10 mouse cellular contexts compared by ENCODE assay signal in the genomic region with DNA sequence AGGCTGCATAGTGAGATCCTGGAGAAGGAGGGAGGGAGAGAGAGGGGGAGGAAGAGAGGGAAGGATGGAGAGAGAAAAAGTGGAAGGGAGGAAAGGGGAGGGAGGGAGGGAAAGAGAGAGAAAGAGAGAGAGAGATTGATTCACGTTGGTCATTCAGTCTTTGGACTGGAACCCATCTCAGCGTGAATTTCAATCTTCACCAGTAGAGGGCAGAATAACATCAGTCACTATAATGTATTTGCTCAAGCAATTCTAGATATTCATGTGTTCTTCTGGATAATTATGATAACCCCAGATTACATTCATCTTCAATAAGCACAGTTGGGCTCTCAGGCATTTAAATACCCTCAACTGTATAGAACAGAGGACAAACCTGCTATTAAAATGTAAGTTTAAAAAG. TPM values are rescaled to one million over a fixed set of nuclear protein-coding genes. Genes with fewer than 3 reads are reported as not detected.
DNase-seq lines count a peak whose midpoint lies in the region; TF ChIP-seq lines count a peak whose summit lies in the region.
"Had no signal": no experiment of that assay in that cellular context is flagged by ENCODE, and none has a peak within 500 bp of the region (broad histone marks: within the 10 kb centered on the region; RNA-seq: fewer than 3 reads in every experiment).

No protein-coding gene starts in this region.

- DNase-seq in cerebellum, adult 8-10 months: peak; percentile 10
- no peak for DNase-seq in cerebellum, adult 18-20 months
- peak; percentile 35 for DNase-seq in layer of hippocampus, adult 11-12 months (ENCODE audit: low spot score)
- DNase-seq in layer of hippocampus, postnatal 25 days (ENCODE audit: extremely low spot score in 1 of 2, low spot score in 1 of 2): no peak
- peak; percentile 45 for DNase-seq in embryo, embryonic 9.5 days (ENCODE audit: extremely low spot score)
- peak; percentile 11 for DNase-seq in telencephalon, adult 2 months (ENCODE audit: low read depth, low spot score)
- no peak for DNase-seq in urinary bladder, adult 2 months (ENCODE audit: low spot score)

- no peaks in the 10 kb centered on the region for H3K79me3 ChIP-seq in C2C12 (ENCODE audit: low read depth)

- peak; percentile 1 for TF ChIP-seq CTCF in C2C12 (IDR thresholded peaks at IDR 0.05; ENCODE audit: control insufficient read depth, insufficient read depth, insufficient read length)

- no peaks in the 10 kb centered on the region for H3K27me3 ChIP-seq in C2C12 (ENCODE audit: control insufficient read depth, insufficient read depth, insufficient read length)

- H3K36me3 ChIP-seq in C2C12 (ENCODE audit: control insufficient read depth, insufficient read depth): no peaks in the 10 kb centered on the region

- H3K79me2 ChIP-seq in C2C12 (ENCODE audit: control insufficient read depth, insufficient read depth): no peaks in the 10 kb centered on the region

- no peak overlapping the region for H3ac ChIP-seq in C2C12 (ENCODE audit: control insufficient read depth, insufficient read length, low read depth)

- H3K4me3 ChIP-seq in C2C12 (ENCODE audit: insufficient read depth, poor library complexity, severe bottlenecking): no peak overlapping the region

TF ChIP-seq in C2C12, 6 proteins besides CTCF, POLR2A, EP300 and RAD21:
- TF ChIP-seq FOSL1 (IDR thresholded peaks at IDR 0.05; ENCODE audit: insufficient read depth, low read length, poor library complexity, severe bottlenecking): no peak
- TF ChIP-seq MYOG (IDR thresholded peaks at IDR 0.05; ENCODE audit: control insufficient read depth, extremely low read depth, insufficient read length): no peak
- TF ChIP-seq USF1 (IDR thresholded peaks at IDR 0.05; ENCODE audit: low read depth): no peak
- TF ChIP-seq CEBPB (IDR thresholded peaks at IDR 0.05; ENCODE audit: low read depth): no peak
- no peak for TF ChIP-seq MAX (IDR thresholded peaks at IDR 0.05)
- no peak for TF ChIP-seq MYOD1 (IDR thresholded peaks at IDR 0.05; ENCODE audit: control insufficient read depth, insufficient read length, low read depth)

RNA-seq across cellular contexts. Expression of a gene that starts 7.3 kb away (rescaled TPM):
- not detected for total RNA-seq in layer of hippocampus, postnatal 25 days (2021)
- not detected for polyA plus RNA-seq in C2C12 (2012; fragmentation: generic; extraction: Trizol)
- polyA plus RNA-seq in urinary bladder, adult 2 months (2012; rRNA removed): 0.48 and 0.80 TPM in 2 replicates
- polyA plus RNA-seq: lung, embryonic 16.5 days; testis, adult 2 months had no signal

RNA-seq across cellular contexts. Expression of a gene that starts 22.8 kb away (rescaled TPM):
- not detected for total RNA-seq in layer of hippocampus, postnatal 25 days (2021)
- not detected for polyA plus RNA-seq in C2C12 (2012; fragmentation: generic; extraction: Trizol)
- not detected in 2 replicates for polyA plus RNA-seq in urinary bladder, adult 2 months (2012; rRNA removed)
- polyA plus RNA-seq: lung, embryonic 16.5 days; testis, adult 2 months had no signal

RNA-seq across cellular contexts. Expression of a gene that starts 31.0 kb away (rescaled TPM):
- not detected for total RNA-seq in layer of hippocampus, postnatal 25 days (2021)
- polyA plus RNA-seq in C2C12 (2012; fragmentation: generic; extraction: Trizol): not detected
- polyA plus RNA-seq in urinary bladder, adult 2 months (2012; rRNA removed): not detected in 2 replicates
- polyA plus RNA-seq: lung, embryonic 16.5 days; testis, adult 2 months had no signal

RNA-seq across cellular contexts. Expression of a gene that starts 37.4 kb away (rescaled TPM):
- not detected for total RNA-seq in layer of hippocampus, postnatal 25 days (2021)
- not detected for polyA plus RNA-seq in C2C12 (2012; fragmentation: generic; extraction: Trizol)
- not detected in 2 replicates for polyA plus RNA-seq in urinary bladder, adult 2 months (2012; rRNA removed)
- polyA plus RNA-seq: lung, embryonic 16.5 days; testis, adult 2 months had no signal

RNA-seq across cellular contexts. Expression of a gene that starts 45.5 kb away (rescaled TPM):
- total RNA-seq in layer of hippocampus, postnatal 25 days (2021): not detected
- polyA plus RNA-seq in C2C12 (2012; fragmentation: generic; extraction: Trizol): not detected
- not detected in 2 replicates for polyA plus RNA-seq in urinary bladder, adult 2 months (2012; rRNA removed)
- polyA plus RNA-seq: lung, embryonic 16.5 days; testis, adult 2 months had no signal

Comparison
In these comparisons a context has a peak if more than half of its experiments do, and no peak if none do; other contexts are left out.
1. DNase-seq: peak in cerebellum, adult 8-10 months (single experiment), layer of hippocampus, adult 11-12 months (single experiment), embryo, embryonic 9.5 days (single experiment) and telencephalon, adult 2 months (single experiment); none in cerebellum, adult 18-20 months (0 of 2), layer of hippocampus, postnatal 25 days (0 of 2) and urinary bladder, adult 2 months (single experiment).